In the genomic region with DNA sequence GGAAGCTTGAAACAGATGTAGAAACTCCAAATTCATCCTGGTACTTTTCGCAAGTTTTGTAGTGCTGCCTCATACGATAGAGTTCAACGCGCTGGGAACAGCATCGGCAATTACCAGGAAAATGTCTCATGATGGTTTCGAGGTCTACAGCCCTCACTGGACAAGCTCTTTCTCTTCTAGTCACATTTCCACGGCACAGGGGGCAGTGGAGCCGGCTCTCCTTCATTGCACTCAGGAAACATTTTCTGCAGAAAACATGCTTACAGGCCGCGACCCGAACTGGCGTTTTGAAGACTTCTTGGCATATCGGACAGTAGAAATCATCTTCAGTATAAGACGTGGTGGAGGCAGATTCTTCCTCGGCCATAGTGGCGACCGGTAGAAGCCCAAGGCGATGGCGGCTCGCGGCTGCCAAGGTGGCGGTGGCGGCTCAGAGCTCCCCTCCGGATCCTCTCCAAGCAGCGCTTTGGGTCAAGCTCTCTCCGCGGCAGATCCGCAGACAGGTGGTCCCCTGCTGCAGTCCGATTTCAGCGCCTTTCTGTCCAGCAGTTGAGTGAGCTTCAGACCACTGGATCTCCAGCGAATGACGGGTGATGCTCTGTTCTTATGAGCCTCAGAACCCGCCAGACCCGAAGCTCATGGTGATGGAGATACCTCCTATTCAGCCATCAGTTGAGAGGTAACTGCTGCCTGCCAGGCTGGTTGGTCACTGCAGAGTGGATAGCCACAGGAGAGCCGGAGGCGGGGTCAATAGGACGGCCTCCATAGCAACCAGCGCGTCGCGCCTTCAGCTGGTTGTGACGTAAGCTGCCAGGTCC, we compare ENCODE assay signal across 9 mouse cellular contexts. TPM values are rescaled to one million over a fixed set of nuclear protein-coding genes. Genes with fewer than 3 reads are reported as not detected.
DNase-seq lines count a peak whose midpoint lies in the region; ATAC-seq and TF ChIP-seq lines count a peak whose summit lies in the region.
"Had no signal": no experiment of that assay in that cellular context is flagged by ENCODE, and none has a peak within 500 bp of the region (broad histone marks: within the 10 kb centered on the region; RNA-seq: fewer than 3 reads in every experiment).

A gene (minus strand): TSS at position 713 of the 818 bp plus-strand sequence.

- TF ChIP-seq CTCF in spleen, adult 2 months (IDR thresholded peaks at IDR 0.05; ENCODE audit: extremely low read depth, insufficient read depth, insufficient read length, insufficient replicate concordance) = no peak

- no peaks in the 10 kb centered on the region for H3K9me3 ChIP-seq in heart, embryonic 16.5 days (replicated peaks; ENCODE audit: control insufficient read depth, low read length)

- H3K9ac ChIP-seq in heart, embryonic 16.5 days (ENCODE audit: low read length) = no peak within 1 kb of the TSS

- H3K27ac ChIP-seq in spleen, adult 2 months (ENCODE audit: insufficient read depth, low read length) = no peak within 1 kb of the TSS
- no peak within 1 kb of the TSS for H3K27ac ChIP-seq in heart, embryonic 16.5 days (ENCODE audit: low read length)

- TF ChIP-seq POLR2A in spleen, adult 2 months (IDR thresholded peaks at IDR 0.05; ENCODE audit: low read depth, low read length) = no peak

- H3K36me3 ChIP-seq in spleen, adult 2 months (ENCODE audit: control insufficient read depth, insufficient read depth, low read length) = no peaks in the 10 kb centered on the region
- H3K36me3 ChIP-seq in heart, embryonic 16.5 days (ENCODE audit: control insufficient read depth, insufficient read depth) = no peaks in the 10 kb centered on the region

- no peaks in the 10 kb centered on the region for H3K27me3 ChIP-seq in spleen, adult 2 months (ENCODE audit: control insufficient read depth, insufficient read depth, low read length)
- peaks cover 5% of the 10 kb centered on the region; the same call in 1 of the 2 replicates for H3K27me3 ChIP-seq in heart, embryonic 16.5 days (ENCODE audit: control insufficient read depth, insufficient read depth, low read length)

- H3K4me2 ChIP-seq in heart, embryonic 16.5 days (ENCODE audit: low read depth, low read length) = peak within 1 kb of the TSS; percentile 64

- no peak for DNase-seq in spleen, adult 2 months (ENCODE audit: low read depth in 1 of 2, low spot score in 2 of 2)
- DNase-seq in spleen, postnatal 10 days (ENCODE audit: low spot score in 2 of 2) = no peak
- peak; percentile 69 for DNase-seq in embryo, embryonic 10.5 days (ENCODE audit: low spot score)
- peak; percentile 4 to 47 for DNase-seq in kidney, postnatal 36 days
- peak; percentile 15 for DNase-seq in right cerebral cortex, postnatal 4 days
- no peak for DNase-seq in urinary bladder, postnatal 4 days (ENCODE audit: low spot score in 2 of 2)

- no peaks in the 10 kb centered on the region; the same call in 1 of the 2 replicates for H3K4me1 ChIP-seq in spleen, adult 2 months (ENCODE audit: control insufficient read depth, insufficient read depth, insufficient read length)
- no peaks in the 10 kb centered on the region for H3K4me1 ChIP-seq in heart, embryonic 16.5 days (ENCODE audit: control insufficient read depth, insufficient read depth, low read length)

- H3K4me3 ChIP-seq in spleen, adult 2 months (ENCODE audit: extremely low read depth, insufficient read depth, insufficient read length) = peak within 1 kb of the TSS; percentile 35; the same call in 1 of the 2 replicates
- H3K4me3 ChIP-seq in heart, embryonic 16.5 days (ENCODE audit: low read length) = peak within 1 kb of the TSS; percentile 39
- H3K4me3 ChIP-seq: myocyte had no signal

- ATAC-seq in heart, embryonic 16.5 days (replicated peaks; ENCODE audit: extremely low read depth, insufficient read depth, low FRiP score) = no peak
- peak; percentile 88 for ATAC-seq in megakaryocyte, adult 5-6 weeks (ENCODE audit: poor library complexity, severe bottlenecking)

- WGBS in spleen, adult 2 months = 34% methylated on average over 42 of the region's 42 CpGs
- 18% methylated on average over 42 of the region's 42 CpGs for WGBS in heart, embryonic 16.5 days

RNA-seq across cellular contexts. Expression of the gene that starts here (rescaled TPM):
- not detected in 2 replicates for polyA plus RNA-seq in spleen, adult 2 months (2012; rRNA removed)
- not detected in 2 replicates for polyA plus RNA-seq in heart, embryonic 16.5 days (2015; fragmentation: Nextera tagmentation; extraction: Ambion mirVana)
- 0.11 TPM in 1 of 2 replicates, not detected in the other for total RNA-seq in megakaryocyte, adult 5-6 weeks (2015)
- 0.12 TPM in 1 of 2 replicates, not detected in the other for total RNA-seq in megakaryocyte, adult 5-6 weeks (2017)
- polyA plus RNA-seq: myocyte had no signal

Comparison
In these comparisons a context has a peak if more than half of its experiments do, and no peak if none do; other contexts are left out.
1. Peak in ATAC-seq in megakaryocyte, adult 5-6 weeks; RNA of the gene not detected or under 1 TPM.
2. DNase-seq: peak in embryo, embryonic 10.5 days (single experiment), kidney, postnatal 36 days (2 of 2) and right cerebral cortex, postnatal 4 days (single experiment); none in spleen, adult 2 months (0 of 2), spleen, postnatal 10 days (0 of 2) and urinary bladder, postnatal 4 days (0 of 2).